Mouse (Mus musculus) limb, embryonic 13.5 days (tissue): ENCODE results near the gene Prdx2. TPM values are rescaled to one million over a fixed set of nuclear protein-coding genes. Genes with fewer than 3 reads are reported as not detected.

Experiments
- ATAC-seq: fragments of 200-750 bp; cut with Nextera tagmentation; 2 replicates; pipeline ENCODE4 v1.8.0; 2017; ENCODE audit warnings: low read depth, moderate number of reproducible peaks, moderate TSS enrichment; ENCODE audit not compliant: low FRiP score
- H3K27ac ChIP-seq: fragments of 300-500 bp; sonication (generic); 2 replicates; pipeline ENCODE4 v1.5.1; 2015; ENCODE audit warnings: inconsistent platforms, mild to moderate bottlenecking, moderate library complexity
- H3K27me3 ChIP-seq: fragments of 300-500 bp; sonication (generic); 2 replicates; pipeline ENCODE4 v1.6.1; 2015; ENCODE audit warnings: mild to moderate bottlenecking, inconsistent platforms
- H3K36me3 ChIP-seq: fragments of 300-500 bp; sonication (generic); 2 replicates; pipeline ENCODE4 v1.6.1; 2015; ENCODE audit warnings: inconsistent platforms, mild to moderate bottlenecking, moderate library complexity
- H3K4me1 ChIP-seq: fragments of 300-500 bp; sonication (generic); 2 replicates; pipeline ENCODE4 v1.6.1; 2015; ENCODE audit warnings: inconsistent platforms
- H3K4me2 ChIP-seq: fragments of 300-500 bp; sonication (generic); replicated peaks from 2 replicates; pipeline ENCODE4 v1.6.1; 2015; ENCODE audit warnings: inconsistent platforms, mild to moderate bottlenecking, moderate library complexity
- H3K4me3 ChIP-seq: fragments of 300-500 bp; sonication (generic); 2 replicates; pipeline ENCODE4 v1.5.1; 2015; ENCODE audit warnings: moderate library complexity, mild to moderate bottlenecking, inconsistent platforms
- H3K9ac ChIP-seq: fragments of 300-500 bp; sonication (generic); 2 replicates; pipeline ENCODE4 v1.6.1; 2015; ENCODE audit warnings: mild to moderate bottlenecking, inconsistent platforms
- H3K9me3 ChIP-seq: fragments of 300-500 bp; sonication (generic); 2 replicates; pipeline ENCODE4 v1.6.1; 2016; ENCODE audit warnings: inconsistent platforms
- WGBS: fragments of 180-500 bp; shearing (Covaris S2); methylation state at CpG from one replicate; pipeline ENCODE4 v1.1.7; 2015; 5-methylcytosine and 5-hydroxymethylcytosine counted together
- polyA plus RNA-seq: library from polyadenylated mRNA; unstranded; fragments of >200 nt; fragmentation: Nextera tagmentation; extraction: Ambion mirVana; gene quantifications from 2 replicates; pipeline ENCODE4 v1.2.1, GENCODE M21; 2015

Prdx2 gene
- polyA plus RNA-seq, 1 experiment from 2014 or later = 961 TPM

- Histone ChIP-seq H3K27me3 (peaks cover 21% of the 10 kb centered on the region), H3K4me3 (no peak overlapping the region), H3K4me1 (no peaks in the 10 kb centered on the region), H3K4me2 (no peak overlapping the region), H3K9me3 (no peaks in the 10 kb centered on the region), H3K9ac (no peak overlapping the region), H3K36me3 (peaks cover 39% of the 10 kb centered on the region), H3K27ac (no peak overlapping the region)
- WGBS = 44% methylated on average over 2 of the region's 2 CpGs
- no peak for ATAC-seq
These were observed 12.6 kb upstream of the Prdx2 start for GRCm38 (mm10) chr8:84956768-84957167.

DNA sequence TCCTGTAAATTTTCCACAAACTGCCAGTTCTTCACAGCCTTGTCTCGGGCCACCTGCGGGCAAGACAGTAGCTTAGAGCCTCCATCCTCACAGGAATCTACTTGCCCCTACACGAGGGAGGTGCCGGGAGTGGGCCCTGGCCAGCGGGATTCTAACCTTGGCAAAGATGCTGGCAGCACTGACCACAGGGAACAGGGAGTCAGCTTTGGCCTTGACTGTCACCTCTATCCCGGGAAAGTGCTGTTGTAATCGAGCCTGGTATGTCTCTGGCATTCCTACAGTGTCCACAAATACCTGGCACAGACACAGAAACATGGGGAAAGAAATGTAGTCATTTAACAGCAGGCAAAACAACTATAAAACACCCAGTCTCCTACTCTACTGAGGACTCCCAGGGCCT, 9.6 kb upstream of the Prdx2 start:
- WGBS = 89% methylated on average over 7 of the region's 7 CpGs
- no peak overlapping the region for H3K27ac ChIP-seq
- no peak overlapping the region for H3K4me3 ChIP-seq
- H3K4me2 ChIP-seq = no peak overlapping the region
- ATAC-seq = no peak
- H3K9ac ChIP-seq = no peak overlapping the region
- no peaks in the 10 kb centered on the region for H3K9me3 ChIP-seq
- H3K27me3 ChIP-seq = no peaks in the 10 kb centered on the region
- peaks cover 53% of the 10 kb centered on the region for H3K36me3 ChIP-seq
- H3K4me1 ChIP-seq = peaks cover under 1% of the 10 kb centered on the region; the same call in 1 of the 2 replicates

DNA sequence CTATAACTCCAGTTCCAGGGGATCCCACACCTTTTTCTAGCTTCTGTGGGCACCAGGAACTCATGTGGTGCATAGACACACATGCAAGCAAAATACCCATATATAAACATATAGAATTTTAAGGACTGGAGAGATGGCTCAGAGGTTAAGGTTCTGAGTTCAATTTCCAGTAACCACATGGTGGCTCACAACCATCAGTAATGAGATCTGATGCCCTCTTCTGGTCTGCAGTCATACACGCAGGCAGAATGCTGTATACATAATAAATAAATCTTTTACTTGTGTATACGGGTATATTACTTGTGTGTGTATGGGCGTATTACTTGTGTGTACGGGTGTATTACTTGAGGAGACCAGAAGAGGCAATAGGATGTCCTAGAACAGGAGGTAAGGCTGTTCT, 5.4 kb upstream of the Prdx2 start:
- Histone ChIP-seq H3K4me3 (no peak overlapping the region), H3K4me2 (no peak overlapping the region), H3K27me3 (no peaks in the 10 kb centered on the region)

GRCm38 (mm10) chr8:84965731-84966291, 3.6 kb upstream of the Prdx2 start:
- H3K36me3 ChIP-seq = peaks cover 22% of the 10 kb centered on the region
- peaks cover 33% of the 10 kb centered on the region for H3K4me1 ChIP-seq
- H3K4me3 ChIP-seq = peak overlapping the region; percentile 66
- peak overlapping the region; percentile 81 for H3K9ac ChIP-seq
- H3K9me3 ChIP-seq = no peaks in the 10 kb centered on the region
- H3K27me3 ChIP-seq = no peaks in the 10 kb centered on the region
- H3K27ac ChIP-seq = no peak overlapping the region; the same call in 1 of the 2 replicates
- WGBS = under 1% methylated on average over 41 of the region's 41 CpGs
- peak overlapping the region; percentile 89 for H3K4me2 ChIP-seq
- peak; percentile 78 for ATAC-seq

More for the DNA sequence above, 5.4 kb upstream of the Prdx2 start:
- no peak for ATAC-seq
- peaks cover 31% of the 10 kb centered on the region for H3K36me3 ChIP-seq
- 93% methylated on average over 4 of the region's 4 CpGs for WGBS
- H3K4me1 ChIP-seq = peaks cover 27% of the 10 kb centered on the region
- H3K27ac ChIP-seq = no peak overlapping the region
- H3K9me3 ChIP-seq = no peaks in the 10 kb centered on the region
- H3K9ac ChIP-seq = no peak overlapping the region

GRCm38 (mm10) chr8:84966603-84967002, 2.8 kb upstream of the Prdx2 start:
- Histone ChIP-seq H3K4me3 (peak overlapping the region; percentile 66), H3K27ac (peak overlapping the region; percentile 48; the same call in 1 of the 2 replicates), H3K36me3 (peaks cover 24% of the 10 kb centered on the region), H3K9me3 (no peaks in the 10 kb centered on the region), H3K4me2 (peak overlapping the region; percentile 89), H3K9ac (no peak overlapping the region), H3K4me1 (peaks cover 39% of the 10 kb centered on the region), H3K27me3 (no peaks in the 10 kb centered on the region)
- 54% methylated on average over 3 of the region's 3 CpGs for WGBS
- ATAC-seq = no peak

GRCm38 (mm10) chr8:84967532-84968304, 1.7 kb upstream of the Prdx2 start:
- no peak overlapping the region for H3K27ac ChIP-seq
- WGBS = 94% methylated on average over 13 of the region's 13 CpGs
- H3K27me3 ChIP-seq = no peaks in the 10 kb centered on the region
- peaks cover 30% of the 10 kb centered on the region for H3K36me3 ChIP-seq
- no peak overlapping the region for H3K4me2 ChIP-seq
- no peaks in the 10 kb centered on the region for H3K9me3 ChIP-seq
- H3K4me1 ChIP-seq = peaks cover 39% of the 10 kb centered on the region
- H3K9ac ChIP-seq = no peak overlapping the region
- H3K4me3 ChIP-seq = no peak overlapping the region
- no peak for ATAC-seq

GRCm38 (mm10) chr8:84968650-84969049, 737 bp upstream of the Prdx2 start:
- Histone ChIP-seq H3K36me3 (peaks cover 35% of the 10 kb centered on the region), H3K9ac (peak overlapping the region; percentile 93), H3K27ac (peak overlapping the region; percentile 87), H3K9me3 (no peaks in the 10 kb centered on the region), H3K4me3 (peak overlapping the region; percentile 80), H3K4me2 (peak overlapping the region; percentile 94), H3K27me3 (no peaks in the 10 kb centered on the region), H3K4me1 (peaks cover 39% of the 10 kb centered on the region)
- 14% methylated on average over 2 of the region's 2 CpGs for WGBS
- no peak for ATAC-seq

DNA sequence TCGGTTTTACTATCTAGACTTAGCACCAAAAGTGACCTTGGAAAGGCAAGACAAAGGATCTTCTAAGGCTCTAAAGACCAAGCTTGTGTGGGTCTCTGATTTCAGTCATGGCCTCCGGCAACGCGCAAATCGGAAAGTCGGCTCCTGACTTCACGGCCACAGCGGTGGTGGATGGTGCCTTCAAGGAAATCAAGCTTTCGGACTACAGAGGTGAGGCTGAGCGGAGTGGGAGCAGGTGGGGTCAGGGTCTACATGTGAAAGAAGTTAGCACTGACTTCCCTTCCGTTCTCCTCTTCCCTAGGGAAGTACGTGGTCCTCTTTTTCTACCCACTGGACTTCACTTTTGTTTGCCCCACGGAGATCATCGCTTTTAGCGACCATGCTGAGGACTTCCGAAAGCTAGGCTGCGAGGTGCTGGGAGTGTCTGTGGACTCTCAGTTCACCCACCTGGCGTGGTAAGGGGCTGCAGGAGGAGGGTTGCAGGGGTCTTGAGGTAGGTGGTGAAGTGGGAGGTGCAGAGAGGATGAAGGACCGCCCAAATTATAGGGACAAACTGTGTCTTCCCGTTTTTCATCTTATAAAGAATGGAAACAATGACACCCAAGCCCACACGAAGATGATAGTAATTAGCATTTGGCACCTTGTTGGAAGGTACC, 876 bp downstream of the Prdx2 start:
- H3K36me3 ChIP-seq = peaks cover 40% of the 10 kb centered on the region
- H3K9me3 ChIP-seq = no peaks in the 10 kb centered on the region
- peak overlapping the region; percentile 93 for H3K9ac ChIP-seq
- H3K4me2 ChIP-seq = peak overlapping the region; percentile 94
- WGBS = 7% methylated on average over 21 of the region's 21 CpGs
- H3K27ac ChIP-seq = peak overlapping the region; percentile 87
- peak overlapping the region; percentile 80 for H3K4me3 ChIP-seq
- no peaks in the 10 kb centered on the region for H3K27me3 ChIP-seq
- peaks cover 40% of the 10 kb centered on the region for H3K4me1 ChIP-seq
- ATAC-seq = no peak

GRCm38 (mm10) chr8:84970913-84971312, 1.5 kb downstream of the Prdx2 start:
- H3K4me3 ChIP-seq = peak overlapping the region; percentile 80
- 61% methylated on average over 5 of the region's 5 CpGs for WGBS
- ATAC-seq = no peak
- peak overlapping the region; percentile 94 for H3K4me2 ChIP-seq
- no peaks in the 10 kb centered on the region for H3K9me3 ChIP-seq
- H3K4me1 ChIP-seq = peaks cover 44% of the 10 kb centered on the region
- H3K27ac ChIP-seq = no peak overlapping the region; the same call in 1 of the 2 replicates
- H3K36me3 ChIP-seq = peaks cover 40% of the 10 kb centered on the region
- H3K27me3 ChIP-seq = no peaks in the 10 kb centered on the region
- peak overlapping the region; percentile 93 for H3K9ac ChIP-seq

DNA sequence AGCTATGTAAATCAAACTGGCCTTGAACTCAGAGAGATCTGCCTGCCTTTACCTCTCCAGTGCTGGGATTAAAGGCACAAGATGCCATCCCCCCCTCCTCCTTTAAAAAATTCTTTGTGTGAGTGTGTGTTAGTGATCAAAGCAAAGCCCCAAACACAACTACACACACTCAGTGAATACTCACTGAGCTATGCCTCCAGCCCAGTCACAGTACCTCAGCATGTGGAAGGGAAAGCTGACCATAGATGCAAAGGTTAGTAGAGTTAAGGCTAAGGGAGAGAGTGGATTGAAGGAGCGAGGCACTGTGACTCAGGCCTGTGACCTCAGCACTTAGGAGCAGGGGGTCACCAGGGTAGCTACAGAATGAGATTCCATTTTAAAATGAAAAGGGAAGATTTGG, 3.7 kb downstream of the Prdx2 start:
- H3K27ac ChIP-seq = no peak overlapping the region
- H3K9ac ChIP-seq = no peak overlapping the region
- WGBS = 88% methylated on average over 1 of the region's 1 CpGs
- ATAC-seq = no peak
- H3K4me2 ChIP-seq = no peak overlapping the region
- no peaks in the 10 kb centered on the region for H3K9me3 ChIP-seq
- H3K36me3 ChIP-seq = peaks cover 40% of the 10 kb centered on the region
- H3K27me3 ChIP-seq = peaks cover 16% of the 10 kb centered on the region
- no peak overlapping the region for H3K4me3 ChIP-seq
- H3K4me1 ChIP-seq = peaks cover 51% of the 10 kb centered on the region

GRCm38 (mm10) chr8:84973803-84974542, 4.6 kb downstream of the Prdx2 start:
- no peak overlapping the region for H3K9ac ChIP-seq
- no peak overlapping the region for H3K4me3 ChIP-seq
- no peaks in the 10 kb centered on the region for H3K9me3 ChIP-seq
- 65% methylated on average over 4 of the region's 4 CpGs for WGBS
- peaks cover 51% of the 10 kb centered on the region for H3K4me1 ChIP-seq
- H3K36me3 ChIP-seq = peaks cover 40% of the 10 kb centered on the region
- 0 out of 2 replicates have a peak, but pooled peaks have one; percentile 12 for ATAC-seq
- H3K27me3 ChIP-seq = peaks cover 25% of the 10 kb centered on the region
- H3K27ac ChIP-seq = no peak overlapping the region
- no peak overlapping the region for H3K4me2 ChIP-seq
